Mouse (Mus musculus) liver, embryonic 15.5 days (tissue): ENCODE data around the gene Vmn1r219. TPM values are rescaled to one million over a fixed set of nuclear protein-coding genes. Genes with fewer than 3 reads are reported as not detected.
"Not testable (repeated sequence)": the region's sequence is repeated elsewhere in the genome, so short reads cannot be mapped to it uniquely, and the experiment has no call there.

Experiments
- ATAC-seq: fragments of 200-750 bp; cut with Nextera tagmentation; 2 replicates; pipeline ENCODE4 v1.8.0; 2017; ENCODE audit warnings: moderate number of reproducible peaks, mild to moderate bottlenecking, moderate library complexity; ENCODE audit not compliant: insufficient read depth
- H3K27ac ChIP-seq: fragments of 300-500 bp; sonication (generic); replicated peaks from 2 replicates; pipeline ENCODE4 v1.5.1; 2015; ENCODE audit warnings: mild to moderate bottlenecking, inconsistent platforms
- H3K27me3 ChIP-seq: fragments of 300-500 bp; sonication (generic); 2 replicates; pipeline ENCODE4 v1.6.1; 2015; ENCODE audit warnings: mild to moderate bottlenecking, inconsistent platforms
- H3K36me3 ChIP-seq: fragments of 300-500 bp; sonication (generic); replicated peaks from 2 replicates; pipeline ENCODE4 v1.6.1; 2015; ENCODE audit warnings: moderate library complexity, mild to moderate bottlenecking, inconsistent platforms
- H3K4me1 ChIP-seq: fragments of 300-500 bp; sonication (generic); replicated peaks from 2 replicates; pipeline ENCODE4 v1.6.1; 2015; ENCODE audit warnings: inconsistent platforms
- H3K4me2 ChIP-seq: fragments of 300-500 bp; sonication (generic); 2 replicates; pipeline ENCODE4 v1.6.1; 2015; ENCODE audit warnings: moderate library complexity, mild to moderate bottlenecking, inconsistent platforms
- H3K4me3 ChIP-seq: fragments of 300-500 bp; sonication (generic); replicated peaks from 2 replicates; pipeline ENCODE4 v1.5.1; 2015; ENCODE audit warnings: mild to moderate bottlenecking, inconsistent platforms
- H3K9ac ChIP-seq: fragments of 300-500 bp; sonication (generic); 2 replicates; pipeline ENCODE4 v1.6.1; 2015; ENCODE audit warnings: moderate library complexity, mild to moderate bottlenecking, inconsistent platforms
- H3K9me3 ChIP-seq: fragments of 300-500 bp; sonication (generic); replicated peaks from 2 replicates; pipeline ENCODE4 v1.6.1; 2016; ENCODE audit warnings: inconsistent platforms
- WGBS: fragments of 180-500 bp; shearing (Covaris S2); methylation state at CpG from one replicate; pipeline ENCODE4 v1.1.7; 2015; ENCODE audit warnings: mixed read lengths; ENCODE audit not compliant: insufficient replicate concordance; 5-methylcytosine and 5-hydroxymethylcytosine counted together
- polyA plus RNA-seq: library from polyadenylated mRNA; unstranded; fragments of >200 nt; fragmentation: Nextera tagmentation; extraction: Ambion mirVana; gene quantifications from 2 replicates; pipeline ENCODE4 v1.2.1, GENCODE M21; 2015

Vmn1r219 gene
- polyA plus RNA-seq: not detected in 2 replicates

- no peak within 1 kb of the TSS for H3K27ac ChIP-seq
- 50% methylated on average over 4 of the region's 4 CpGs for WGBS
- H3K36me3 ChIP-seq: no peaks in the 10 kb centered on the region
- no peaks in the 10 kb centered on the region for H3K4me1 ChIP-seq
- H3K4me3 ChIP-seq: no peak within 1 kb of the TSS
- H3K4me2 ChIP-seq: no peak within 1 kb of the TSS
- no peaks in the 10 kb centered on the region for H3K9me3 ChIP-seq
- no peak within 1 kb of the TSS for H3K9ac ChIP-seq
- H3K27me3 ChIP-seq: no peaks in the 10 kb centered on the region
- ATAC-seq: no peak
These were observed at the start of gene Vmn1r219 for GRCm38 (mm10) chr13:23159012-23159411. TSS of gene Vmn1r219 (plus strand) at chr13:23159312.

GRCm38 (mm10) chr13:23118126-23118525, 41.0 kb upstream of the Vmn1r219 start, which contains the start of gene Vmn1r217:
TSS of gene Vmn1r217 (minus strand) at chr13:23118226.
- not testable (repeated sequence) for H3K4me1 ChIP-seq, H3K36me3 ChIP-seq, ATAC-seq, H3K27ac ChIP-seq, H3K9ac ChIP-seq, H3K9me3 ChIP-seq, H3K4me3 ChIP-seq, H3K27me3 ChIP-seq, H3K4me2 ChIP-seq
- WGBS: 43% methylated on average over 1 of the region's 1 CpGs

GRCm38 (mm10) chr13:23120611-23121010, 38.5 kb upstream of the Vmn1r219 start:
- no peaks in the 10 kb centered on the region for H3K36me3 ChIP-seq
- no peak overlapping the region for H3K27ac ChIP-seq
- 64% methylated on average over 2 of the region's 2 CpGs for WGBS
- H3K9ac ChIP-seq: no peak overlapping the region
- no peaks in the 10 kb centered on the region for H3K4me1 ChIP-seq
- no peaks in the 10 kb centered on the region for H3K9me3 ChIP-seq
- no peak overlapping the region for H3K4me2 ChIP-seq
- no peaks in the 10 kb centered on the region for H3K27me3 ChIP-seq
- no peak for ATAC-seq
- no peak overlapping the region for H3K4me3 ChIP-seq

GRCm38 (mm10) chr13:23133099-23133498, 26.0 kb upstream of the Vmn1r219 start, which contains the start of gene Vmn1r218:
TSS of gene Vmn1r218 (plus strand) at chr13:23133155.
- Histone ChIP-seq H3K9ac (no peak within 1 kb of the TSS), H3K9me3 (no peaks in the 10 kb centered on the region), H3K4me1 (no peaks in the 10 kb centered on the region), H3K4me3 (no peak within 1 kb of the TSS), H3K36me3 (no peaks in the 10 kb centered on the region), H3K4me2 (no peak within 1 kb of the TSS), H3K27me3 (no peaks in the 10 kb centered on the region), H3K27ac (no peak within 1 kb of the TSS)
- ATAC-seq: no peak
- WGBS: 58% methylated on average over 3 of the region's 3 CpGs

- H3K4me3 ChIP-seq: no peak overlapping the region
- H3K36me3 ChIP-seq: no peaks in the 10 kb centered on the region
- no peak overlapping the region for H3K4me2 ChIP-seq
- no peaks in the 10 kb centered on the region for H3K27me3 ChIP-seq
- H3K9ac ChIP-seq: no peak overlapping the region
- no peak for ATAC-seq
- no peaks in the 10 kb centered on the region for H3K4me1 ChIP-seq
- 56% methylated on average over 1 of the region's 1 CpGs for WGBS
- H3K9me3 ChIP-seq: no peaks in the 10 kb centered on the region
- H3K27ac ChIP-seq: no peak overlapping the region
These were observed 25.6 kb upstream of the Vmn1r219 start for GRCm38 (mm10) chr13:23133501-23133900.

GRCm38 (mm10) chr13:23138880-23139279, 20.2 kb upstream of the Vmn1r219 start:
- Histone ChIP-seq H3K9ac (no peak overlapping the region), H3K27ac (no peak overlapping the region), H3K4me3 (no peak overlapping the region), H3K36me3 (no peaks in the 10 kb centered on the region), H3K4me2 (no peak overlapping the region), H3K4me1 (no peaks in the 10 kb centered on the region), H3K27me3 (no peaks in the 10 kb centered on the region), H3K9me3 (no peaks in the 10 kb centered on the region)
- 72% methylated on average over 2 of the region's 2 CpGs for WGBS
- ATAC-seq: no peak

- no peak for ATAC-seq
- WGBS: 62% methylated on average over 3 of the region's 3 CpGs
- H3K4me2 ChIP-seq: no peak overlapping the region
These were observed 1.3 kb upstream of the Vmn1r219 start for GRCm38 (mm10) chr13:23157848-23158247.

GRCm38 (mm10) chr13:23166471-23166870, 7.4 kb downstream of the Vmn1r219 start:
- not testable (repeated sequence) for H3K4me2 ChIP-seq, H3K27me3 ChIP-seq, ATAC-seq, H3K9ac ChIP-seq, H3K9me3 ChIP-seq, H3K27ac ChIP-seq, H3K4me3 ChIP-seq, H3K36me3 ChIP-seq, H3K4me1 ChIP-seq
- 43% methylated on average over 4 of the region's 4 CpGs for WGBS

More at GRCm38 (mm10) chr13:23157848-23158247, 1.3 kb upstream of the Vmn1r219 start:
- H3K27me3 ChIP-seq: no peaks in the 10 kb centered on the region
- H3K4me1 ChIP-seq: no peaks in the 10 kb centered on the region
- no peaks in the 10 kb centered on the region for H3K36me3 ChIP-seq
- no peaks in the 10 kb centered on the region for H3K9me3 ChIP-seq
- H3K27ac ChIP-seq: no peak overlapping the region
- no peak overlapping the region for H3K9ac ChIP-seq
- no peak overlapping the region for H3K4me3 ChIP-seq

- Histone ChIP-seq H3K27me3 (no peaks in the 10 kb centered on the region), H3K36me3 (no peaks in the 10 kb centered on the region), H3K27ac (no peak within 1 kb of the TSS), H3K9ac (no peak within 1 kb of the TSS), H3K4me2 (no peak within 1 kb of the TSS), H3K9me3 (no peaks in the 10 kb centered on the region), H3K4me3 (no peak within 1 kb of the TSS), H3K4me1 (no peaks in the 10 kb centered on the region)
- no peak for ATAC-seq
- 66% methylated on average over 2 of the region's 2 CpGs for WGBS
These were observed 28.8 kb downstream of the Vmn1r219 start, which contains the start of gene Vmn1r220 for GRCm38 (mm10) chr13:23187875-23188274. TSS of gene Vmn1r220 (minus strand) at chr13:23187975.

GRCm38 (mm10) chr13:23203885-23204284, 44.8 kb downstream of the Vmn1r219 start:
- WGBS: 38% methylated on average over 1 of the region's 1 CpGs
- ATAC-seq, H3K4me3 ChIP-seq: not testable (repeated sequence)

GRCm38 (mm10) chr13:23213827-23214226, 54.7 kb downstream of the Vmn1r219 start, which contains the start of gene Vmn1r221:
TSS of gene Vmn1r221 (plus strand) at chr13:23214127.
- not testable (repeated sequence) for H3K4me3 ChIP-seq, H3K4me2 ChIP-seq, H3K27ac ChIP-seq, ATAC-seq, H3K9ac ChIP-seq, H3K4me1 ChIP-seq, H3K9me3 ChIP-seq, H3K27me3 ChIP-seq, H3K36me3 ChIP-seq
- 30% methylated on average over 2 of the region's 2 CpGs for WGBS

More at GRCm38 (mm10) chr13:23203885-23204284, 44.8 kb downstream of the Vmn1r219 start:
- not testable (repeated sequence) for H3K9ac ChIP-seq, H3K27ac ChIP-seq, H3K36me3 ChIP-seq, H3K4me2 ChIP-seq, H3K27me3 ChIP-seq, H3K9me3 ChIP-seq, H3K4me1 ChIP-seq
